Mouse (Mus musculus): ENCODE data around the gene Cstf3. TPM values are rescaled to one million over a fixed set of nuclear protein-coding genes. Genes with fewer than 3 reads are reported as not detected.
A peak's percentile ranks its signal among the peaks of the same experiment; 100 is the strongest.
"Not testable (repeated sequence)": the region's sequence is repeated elsewhere in the genome, so short reads cannot be mapped to it uniquely, and the experiment has no call there.

Cstf3 gene
- total RNA-seq (2021), result 10 to 100 TPM; 31.6 to 40.3 TPM
- long read RNA-seq, experiment 1, transcript Cstf3-201 (21 exons, 2,817 nt), result major isoform, 11 of 29 reads
- long read RNA-seq, experiment 1, transcript Cstf3-202 (3 exons, 2,589 nt), result minor isoform, 9 of 29 reads
- long read RNA-seq, experiment 1, partial matches to known transcripts, result 4 of 29 reads
- long read RNA-seq, experiment 1, other reads (novel, unspliced or antisense), result 2 of 29 reads
- long read RNA-seq, experiment 2, transcript Cstf3-202 (3 exons, 2,589 nt), result major isoform, 5 of 18 reads
- long read RNA-seq, experiment 2, transcript Cstf3-201 (21 exons, 2,817 nt), result major isoform, 5 of 18 reads
- long read RNA-seq, experiment 2, partial matches to known transcripts, result 1 of 18 reads
- long read RNA-seq, experiment 2, other reads (novel, unspliced or antisense), result 4 of 18 reads

DNA sequence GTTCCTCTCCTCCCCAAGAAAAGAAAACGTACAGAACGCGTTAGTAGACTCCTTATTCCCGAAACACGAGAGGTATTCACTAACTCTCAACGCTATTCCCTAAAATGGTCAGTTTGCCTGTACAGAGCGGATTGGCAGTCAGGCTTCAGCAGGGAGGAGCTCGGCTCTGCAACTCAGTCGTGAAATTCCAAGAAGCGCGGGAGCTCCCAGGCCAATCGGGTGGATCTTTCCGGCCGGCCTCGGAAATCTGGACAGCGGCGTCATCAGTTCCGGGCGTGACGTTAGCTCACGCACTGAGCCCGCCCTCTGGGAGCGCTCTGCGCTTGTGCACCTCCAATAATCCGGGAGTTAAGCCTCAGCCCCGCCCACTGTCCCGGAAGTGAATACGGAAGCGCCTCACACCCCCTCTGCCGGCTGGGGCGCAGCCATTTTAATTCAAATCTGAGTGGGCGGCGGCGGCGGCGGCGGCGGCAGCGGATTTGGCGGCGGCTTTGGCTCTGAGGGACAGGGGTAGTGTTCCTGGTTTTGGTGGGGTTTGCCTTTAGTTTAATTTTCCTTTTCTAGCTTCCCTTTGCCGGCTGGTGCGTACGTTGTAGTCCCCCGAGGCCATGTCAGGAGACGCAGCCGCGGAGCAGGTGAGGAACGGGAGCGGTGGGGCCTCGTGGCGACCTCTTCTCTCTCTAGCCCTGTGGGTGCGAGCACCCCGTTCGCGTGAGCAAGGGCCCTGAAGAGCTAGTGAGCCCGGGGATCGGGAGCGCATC is at the start of gene Cstf3:
TSS of gene Cstf3 (plus strand) at position 456 of the 761 bp plus-strand sequence.
- peak; percentile 99 for DNase-seq

GRCm38 (mm10) chr2:104556711-104557110 is 33.6 kb upstream of the Cstf3 start:
- DNase-seq, result not testable (repeated sequence)

DNA sequence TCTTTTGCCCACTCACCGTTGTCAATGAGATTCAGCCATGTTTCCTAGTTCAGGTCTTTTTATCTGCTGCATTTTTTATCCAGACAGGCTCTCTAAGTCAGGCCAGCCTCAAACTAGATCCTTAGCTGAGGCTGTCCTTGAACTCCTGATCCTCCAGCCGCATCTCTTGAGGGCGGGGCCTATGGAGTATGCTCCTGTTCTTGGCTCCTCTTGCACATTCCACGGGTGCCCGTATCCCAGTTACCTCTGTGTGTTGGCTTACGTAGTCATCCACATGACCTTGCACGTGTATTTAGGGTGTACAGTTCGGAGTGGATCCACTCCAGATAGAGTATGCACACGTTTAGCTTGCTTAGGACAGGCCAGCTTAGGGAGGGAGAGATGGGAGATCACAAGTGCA is 32.6 kb upstream of the Cstf3 start:
- DNase-seq, result no peak

DNA sequence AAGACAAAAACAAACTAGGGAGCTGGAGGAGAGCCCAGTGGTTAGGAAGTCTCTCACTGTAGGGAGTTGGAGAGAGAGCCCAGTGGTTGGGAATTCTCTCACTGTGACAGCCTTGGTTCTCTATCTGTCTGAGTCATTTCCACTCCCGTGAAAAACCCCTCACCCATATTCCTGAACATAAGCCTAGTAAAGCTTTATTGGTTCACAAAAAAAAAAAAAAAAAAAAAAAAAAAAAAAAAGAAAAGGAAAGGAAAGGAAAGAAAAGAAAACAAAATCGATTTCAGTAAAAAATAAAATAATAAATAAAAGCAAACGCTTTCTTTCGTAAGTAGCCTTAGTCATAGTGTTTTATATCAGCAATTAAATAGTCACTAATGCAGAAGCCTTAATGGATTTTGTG is 32.0 kb upstream of the Cstf3 start:
- no peak for DNase-seq

- DNase-seq, result no peak
Measured at GRCm38 (mm10) chr2:104558938-104559337, 31.4 kb upstream of the Cstf3 start.

DNA sequence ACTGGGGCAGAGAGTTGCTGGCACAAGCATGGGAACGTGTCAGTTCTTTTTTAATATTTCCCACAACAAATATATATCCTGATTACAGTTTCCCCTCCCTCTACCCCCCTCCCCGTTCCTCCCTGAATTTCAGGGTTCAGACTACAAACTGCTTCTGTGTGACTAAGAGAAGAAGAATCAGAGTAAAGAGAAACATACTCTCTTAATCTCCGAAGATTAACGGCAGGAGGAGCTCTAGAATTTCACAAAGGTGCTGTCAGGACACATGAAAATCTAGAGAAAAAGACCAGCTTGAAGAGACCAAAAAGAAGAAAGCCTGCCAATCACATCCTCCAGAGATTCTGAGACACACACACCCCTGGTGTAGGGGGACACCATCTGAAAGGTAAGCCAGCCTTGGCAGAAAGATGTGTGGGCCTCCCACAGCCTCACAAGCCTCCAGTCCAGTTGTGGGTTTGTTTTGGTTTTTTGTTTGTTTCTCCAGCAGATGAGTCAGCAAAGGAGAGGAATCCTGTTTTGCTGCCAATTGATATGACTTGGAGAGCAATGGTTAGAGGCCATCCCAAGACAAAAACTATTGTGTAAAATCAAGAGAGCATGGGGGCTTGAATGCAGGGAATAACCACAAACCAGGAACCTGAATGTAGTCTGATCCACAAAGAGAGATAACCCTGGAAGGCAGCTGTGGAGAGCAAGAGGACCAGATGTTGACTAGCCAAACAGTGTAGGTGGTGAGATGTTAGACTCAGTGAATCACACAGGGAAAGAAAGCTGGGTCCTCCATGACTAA is 30.5 kb upstream of the Cstf3 start:
- no peak for DNase-seq

- no peak for DNase-seq
Measured at GRCm38 (mm10) chr2:104561386-104561785, 28.9 kb upstream of the Cstf3 start.

- DNase-seq, result no peak
Measured at GRCm38 (mm10) chr2:104561986-104562532, 28.3 kb upstream of the Cstf3 start.

DNA sequence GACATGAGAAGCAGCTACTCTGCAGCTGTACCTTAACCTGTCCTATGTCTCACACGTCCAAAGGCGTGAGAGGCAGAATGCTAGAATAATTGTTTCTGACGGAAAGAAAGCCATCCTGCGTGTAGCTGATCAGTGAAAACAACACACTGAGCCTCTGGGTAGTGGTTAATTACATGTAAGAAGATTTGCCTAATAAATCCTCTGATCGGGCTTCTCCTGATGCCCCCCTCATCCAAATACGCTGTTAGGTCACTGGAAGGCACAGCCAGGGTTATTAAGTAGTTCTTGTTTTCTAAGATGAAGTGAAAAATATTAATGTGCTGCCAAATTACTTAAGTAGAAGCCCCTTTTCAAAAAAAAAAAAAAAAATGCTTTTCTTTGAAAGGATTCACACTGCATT is 18.3 kb upstream of the Cstf3 start:
- no peak for DNase-seq

DNA sequence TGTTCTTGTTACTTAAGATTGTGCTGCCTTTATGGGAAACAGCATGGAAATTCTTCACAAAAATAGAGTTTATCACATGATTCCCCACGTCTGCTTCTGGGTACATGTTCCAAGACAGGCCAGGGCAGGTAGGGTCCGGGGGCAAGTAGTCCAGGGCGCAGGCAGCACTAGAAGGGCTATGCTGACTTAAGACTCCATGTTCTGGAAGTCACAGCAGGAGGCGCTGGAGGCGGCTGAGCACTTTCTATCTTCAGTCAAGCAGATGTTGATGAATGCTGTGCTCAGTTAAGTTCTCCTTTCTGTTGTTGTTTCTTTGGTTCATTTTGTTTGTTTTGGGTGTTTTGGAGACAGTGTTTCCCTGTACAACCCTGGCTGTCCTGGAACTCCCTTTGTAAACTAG is 14.1 kb upstream of the Cstf3 start:
- DNase-seq, result no peak

GRCm38 (mm10) chr2:104578021-104578420 is 12.3 kb upstream of the Cstf3 start:
- no peak for DNase-seq

DNA sequence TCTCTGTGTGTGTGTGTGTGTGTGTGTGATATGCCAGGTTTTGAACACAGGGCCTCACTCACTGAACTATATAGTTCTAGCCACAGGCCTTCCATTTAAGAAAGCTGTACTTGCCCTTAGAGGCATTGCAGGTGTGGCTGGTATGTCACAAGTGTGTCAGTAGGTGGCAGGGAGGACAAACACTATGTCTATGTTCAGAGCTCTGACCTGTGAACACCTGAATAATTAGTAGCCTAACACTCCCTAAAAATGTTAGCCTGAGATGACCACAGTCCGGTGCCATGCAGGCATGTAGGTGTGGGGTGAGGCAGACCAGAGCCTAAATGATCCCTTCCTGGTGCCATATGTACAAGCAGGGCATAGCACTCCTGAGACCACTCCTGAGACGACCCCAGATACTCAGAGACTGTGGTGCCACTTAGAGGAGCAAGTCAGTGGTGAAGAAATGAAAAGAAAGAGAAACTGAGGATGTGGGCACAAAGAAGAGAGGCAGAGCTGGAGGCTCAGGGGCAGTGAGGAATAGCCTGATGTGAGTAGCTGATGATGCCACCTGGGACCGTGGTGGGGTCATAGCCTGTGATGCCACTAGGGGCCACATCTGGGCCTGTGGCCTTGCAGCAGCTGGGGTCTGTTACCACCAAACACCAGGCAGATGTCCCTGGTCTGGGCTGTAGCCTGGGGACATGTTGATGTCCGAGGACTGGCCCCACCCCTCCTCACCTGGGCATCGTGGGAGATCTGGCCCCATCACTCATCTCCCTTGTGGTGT is 11.3 kb upstream of the Cstf3 start:
- DNase-seq, result no peak

GRCm38 (mm10) chr2:104579784-104580446 is 10.4 kb upstream of the Cstf3 start:
- no peak for DNase-seq

DNA sequence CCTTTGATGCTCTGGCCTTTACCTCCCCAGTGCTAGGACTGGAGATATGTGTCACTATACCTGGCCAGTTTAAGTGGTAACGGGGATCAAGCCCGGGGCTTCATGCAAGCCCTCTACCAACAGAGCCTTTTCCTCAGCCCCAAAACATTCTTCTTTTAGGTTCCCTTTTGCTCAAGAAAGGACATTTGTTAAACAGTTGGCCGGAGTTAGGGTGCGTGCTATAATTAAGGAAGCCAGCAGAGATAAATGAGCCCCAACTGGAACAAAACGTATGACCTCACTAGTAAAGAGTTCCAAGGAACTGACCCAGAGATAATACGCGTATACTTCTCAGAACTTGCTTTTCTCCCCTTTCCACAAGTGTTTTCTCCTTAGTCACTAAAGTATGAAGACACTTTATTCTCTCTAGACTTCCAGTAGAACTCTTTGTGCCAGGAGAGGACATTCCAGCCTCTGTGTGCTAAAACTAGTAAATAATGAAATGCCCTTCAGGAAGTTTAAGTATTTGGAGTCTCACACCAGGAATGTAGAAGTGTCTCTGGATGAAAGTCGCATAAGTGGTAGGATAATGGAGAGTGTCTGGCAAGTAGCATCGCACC is 8.9 kb upstream of the Cstf3 start:
- no peak for DNase-seq

DNA sequence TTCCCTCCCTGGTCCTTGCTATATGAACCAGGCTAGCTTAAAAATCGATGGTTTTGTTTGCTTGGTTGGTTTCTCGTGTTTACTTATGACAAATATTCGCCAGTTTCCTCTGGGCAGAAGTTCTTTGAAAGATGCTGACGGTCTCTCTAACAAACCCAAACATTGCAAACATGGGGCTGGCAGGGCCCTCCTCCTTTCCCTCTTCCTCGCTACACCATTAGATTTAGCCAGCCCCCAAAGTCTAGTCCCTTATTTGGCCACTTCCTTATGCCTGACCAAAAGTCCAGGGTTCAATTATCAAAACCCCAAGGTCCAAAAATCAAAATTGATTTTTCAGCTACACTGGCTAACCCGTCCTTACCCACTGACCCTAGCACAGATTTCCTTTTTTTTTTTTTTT is 7.3 kb upstream of the Cstf3 start:
- no peak for DNase-seq

DNA sequence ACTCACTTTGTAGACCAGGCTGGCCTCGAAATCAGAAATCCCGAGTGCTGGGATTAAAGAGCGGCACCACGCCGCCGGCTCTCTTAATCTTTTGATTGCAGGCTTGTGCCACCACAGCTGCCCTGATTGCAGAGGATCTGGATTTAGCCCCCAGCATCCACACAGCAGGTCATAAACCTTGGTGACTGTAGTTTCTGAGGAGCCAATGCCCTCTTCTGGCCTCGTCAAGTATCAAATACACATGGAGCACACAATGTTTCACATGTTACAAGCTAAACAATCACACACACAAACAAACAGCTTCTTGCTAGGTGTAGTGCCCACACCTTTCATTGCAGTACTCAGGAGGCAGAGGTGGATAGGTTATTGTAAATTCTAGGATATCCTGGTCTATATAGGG is 6.1 kb upstream of the Cstf3 start:
- no peak for DNase-seq

DNA sequence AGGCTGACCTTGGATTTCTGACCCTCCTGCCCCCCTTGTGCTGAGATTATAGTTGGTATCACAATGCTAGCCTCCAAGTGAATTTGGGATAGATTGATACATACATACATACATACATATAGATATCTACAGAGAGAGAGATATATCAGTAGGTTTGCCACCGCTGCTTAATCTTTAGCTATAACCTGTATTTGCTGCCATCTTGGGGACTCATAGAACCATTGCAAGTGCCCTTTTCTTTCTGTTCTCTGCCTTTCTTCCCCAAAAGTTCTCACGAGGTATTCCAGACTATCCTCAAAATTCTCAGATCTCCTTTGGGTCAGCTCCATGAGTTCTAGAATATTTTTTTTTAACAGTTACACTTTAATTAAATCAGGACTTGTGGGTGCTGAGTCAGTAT is 4.7 kb upstream of the Cstf3 start:
- DNase-seq, result no peak

- no peak for DNase-seq
Measured at GRCm38 (mm10) chr2:104588552-104588951, 1.8 kb upstream of the Cstf3 start.

- DNase-seq, result no peak
Measured at GRCm38 (mm10) chr2:104590829-104591117, 450 bp downstream of the Cstf3 start.

GRCm38 (mm10) chr2:104591141-104591540 is 818 bp downstream of the Cstf3 start:
- no peak for DNase-seq

GRCm38 (mm10) chr2:104595063-104595462 is 4.7 kb downstream of the Cstf3 start:
- no peak for DNase-seq
